Mouse (Mus musculus) cortical plate, adult 2 months (tissue): Measurements from ENCODE around the gene Adcy4.

Experiments
- CTCF ChIP-seq: fragments of 200-500 bp; IDR thresholded peaks from 2 replicates; pipeline ENCODE4 v1.5.1; 2011; ENCODE audit warnings: mild to moderate bottlenecking, control low read depth, low read length; ENCODE audit not compliant: insufficient read depth; ENCODE audit errors: extremely low read depth
- POLR2A ChIP-seq: fragments of 200-500 bp; IDR thresholded peaks from 2 replicates; pipeline ENCODE4 v1.6.1; 2011; ENCODE audit warnings: mild to moderate bottlenecking, low read length, control low read depth; ENCODE audit not compliant: insufficient read depth; ENCODE audit errors: extremely low read depth

GRCm38 (mm10) chr14:55826142-55826541, 42.2 kb upstream of the Adcy4 start:
- TF ChIP-seq CTCF (no peak), POLR2A (no peak)
